Mouse (Mus musculus) midbrain, embryonic 13.5 days (tissue): ENCODE measurements around the gene Cldn1. TPM values are rescaled to one million over a fixed set of nuclear protein-coding genes. Genes with fewer than 3 reads are reported as not detected.

ENCODE experiments used
- polyA plus RNA-seq: library from polyadenylated mRNA; unstranded; fragments of >200 nt; fragmentation: Nextera tagmentation; extraction: Ambion mirVana; gene quantifications from 2 replicates; pipeline ENCODE4 v1.2.1, GENCODE M21; 2015

Gene Cldn1
- polyA plus RNA-seq, 1 experiment from 2014 or later: 3.2 TPM

Other genes with a start within 250 kb of the Cldn1 start
- gene Cldn16, start 91.3 kb upstream of the Cldn1 start, polyA plus RNA-seq: not detected in 2 replicates
- 0.19 and 0.42 TPM in 2 replicates for gene Tmem207, start 154.9 kb upstream of the Cldn1 start, polyA plus RNA-seq
- 5.2 and 6.3 TPM in 2 replicates for gene Il1rap, start 209.9 kb upstream of the Cldn1 start, polyA plus RNA-seq